Mouse (Mus musculus) ES-Bruce4 (cell line): Measurements from ENCODE around the gene Apold1. TPM values are rescaled to one million over a fixed set of nuclear protein-coding genes. Genes with fewer than 3 reads are reported as not detected.

Experiments
- H3K27ac ChIP-seq: 2 replicates; pipeline ENCODE4 v1.5.1; 2012; ENCODE audit warnings: low read length, inconsistent platforms; ENCODE audit not compliant: insufficient read depth
- H3K27me3 ChIP-seq: 2 replicates; pipeline ENCODE4 v1.6.1; 2012; ENCODE audit warnings: mild to moderate bottlenecking, low read length, inconsistent platforms; ENCODE audit not compliant: control insufficient read depth, poor library complexity, insufficient read depth, severe bottlenecking
- H3K36me3 ChIP-seq: 2 replicates; pipeline ENCODE4 v1.6.1; 2012; ENCODE audit warnings: inconsistent platforms, mild to moderate bottlenecking, low read length, moderate library complexity; ENCODE audit not compliant: control insufficient read depth, poor library complexity, insufficient read depth, severe bottlenecking
- H3K4me1 ChIP-seq: one replicate; pipeline ENCODE4 v1.8.1; 2011; ENCODE audit warnings: low read length; ENCODE audit not compliant: control insufficient read depth, insufficient read depth
- H3K4me3 ChIP-seq: 2 replicates; pipeline ENCODE4 v1.5.1; 2011; ENCODE audit warnings: low read depth, mild to moderate bottlenecking, low read length
- H3K9ac ChIP-seq: 2 replicates; pipeline ENCODE4 v1.6.1; 2012; ENCODE audit warnings: low read depth, mild to moderate bottlenecking, inconsistent platforms; ENCODE audit not compliant: poor library complexity, severe bottlenecking
- H3K9me3 ChIP-seq: replicated peaks from 2 replicates; pipeline ENCODE4 v1.6.1; 2012; ENCODE audit warnings: mild to moderate bottlenecking, low read length, inconsistent platforms; ENCODE audit not compliant: control insufficient read depth, poor library complexity, insufficient read depth, severe bottlenecking
- CTCF ChIP-seq: IDR thresholded peaks from one replicate; pipeline ENCODE4 v1.8.1; 2011; ENCODE audit warnings: low read depth, low read length
- EP300 ChIP-seq: IDR thresholded peaks from 2 replicates; pipeline ENCODE4 v1.6.1; 2011; ENCODE audit warnings: low read depth, low read length; ENCODE audit not compliant: insufficient read depth
- POLR2A ChIP-seq: IDR thresholded peaks from one replicate; pipeline ENCODE4 v1.8.1; 2011; ENCODE audit warnings: low read length; ENCODE audit not compliant: insufficient read depth
- polyA plus RNA-seq: library from polyadenylated mRNA; stranded (reverse); fragments of >200 nt; gene quantifications from 2 replicates; pipeline ENCODE4 v1.2.4, GENCODE M21; 2011; ENCODE audit warnings: low read depth; ENCODE audit not compliant: missing spikeins, insufficient read depth, insufficient read length

The Apold1 gene
- polyA plus RNA-seq, 1 experiment: 0.39 TPM

GRCm38 (mm10) chr6:134946054-134946453 lies 35.5 kb upstream of the Apold1 start:
- no peaks in the 10 kb centered on the region for H3K4me1 ChIP-seq
- H3K9me3 ChIP-seq: no peaks in the 10 kb centered on the region
- no peaks in the 10 kb centered on the region for H3K27me3 ChIP-seq
- no peaks in the 10 kb centered on the region for H3K36me3 ChIP-seq
- no peak overlapping the region for H3K27ac ChIP-seq
- 0 out of 2 replicates have a peak overlapping the region, but pooled peaks have one; percentile 5 for H3K9ac ChIP-seq
- TF ChIP-seq CTCF (no peak), POLR2A (no peak), EP300 (no peak)
- no peak overlapping the region for H3K4me3 ChIP-seq

GRCm38 (mm10) chr6:134946858-134947257 lies 34.7 kb upstream of the Apold1 start:
- no peaks in the 10 kb centered on the region for H3K27me3 ChIP-seq
- H3K9me3 ChIP-seq: no peaks in the 10 kb centered on the region
- no peaks in the 10 kb centered on the region for H3K36me3 ChIP-seq
- H3K27ac ChIP-seq: no peak overlapping the region
- H3K9ac ChIP-seq: no peak overlapping the region
- H3K4me1 ChIP-seq: peaks cover 2% of the 10 kb centered on the region
- TF ChIP-seq POLR2A (no peak), CTCF (no peak), EP300 (no peak)
- H3K4me3 ChIP-seq: no peak overlapping the region

GRCm38 (mm10) chr6:134947311-134948087 lies 34.0 kb upstream of the Apold1 start:
- no peak overlapping the region for H3K4me3 ChIP-seq
- H3K27ac ChIP-seq: no peak overlapping the region
- peak; percentile 42 for TF ChIP-seq CTCF
- TF ChIP-seq POLR2A: no peak
- H3K27me3 ChIP-seq: no peaks in the 10 kb centered on the region
- peaks cover 2% of the 10 kb centered on the region for H3K4me1 ChIP-seq
- H3K36me3 ChIP-seq: no peaks in the 10 kb centered on the region
- no peaks in the 10 kb centered on the region for H3K9me3 ChIP-seq
- H3K9ac ChIP-seq: peak overlapping the region; percentile 58

- Histone ChIP-seq H3K36me3 (no peaks in the 10 kb centered on the region), H3K4me3 (no peak overlapping the region), H3K27me3 (no peaks in the 10 kb centered on the region), H3K4me1 (peaks cover 2% of the 10 kb centered on the region), H3K27ac (no peak overlapping the region), H3K9ac (no peak overlapping the region), H3K9me3 (no peaks in the 10 kb centered on the region)
- TF ChIP-seq CTCF (no peak), EP300 (no peak), POLR2A (no peak)
Measured at GRCm38 (mm10) chr6:134948522-134949061, 32.9 kb upstream of the Apold1 start.

- no peaks in the 10 kb centered on the region for H3K36me3 ChIP-seq
- H3K9ac ChIP-seq: no peak overlapping the region
- no peak overlapping the region for H3K4me3 ChIP-seq
- TF ChIP-seq POLR2A: no peak
- no peak for TF ChIP-seq CTCF
- no peak for TF ChIP-seq EP300
- no peak overlapping the region for H3K27ac ChIP-seq
- no peaks in the 10 kb centered on the region for H3K9me3 ChIP-seq
- H3K4me1 ChIP-seq: peaks cover 2% of the 10 kb centered on the region
- no peaks in the 10 kb centered on the region for H3K27me3 ChIP-seq
Measured at GRCm38 (mm10) chr6:134949241-134949640, 32.3 kb upstream of the Apold1 start.

GRCm38 (mm10) chr6:134951364-134951763 lies 30.2 kb upstream of the Apold1 start:
- TF ChIP-seq CTCF (no peak), POLR2A (no peak), EP300 (no peak)
- Histone ChIP-seq H3K36me3 (no peaks in the 10 kb centered on the region), H3K4me1 (peaks cover 2% of the 10 kb centered on the region), H3K27me3 (no peaks in the 10 kb centered on the region), H3K27ac (no peak overlapping the region), H3K9ac (no peak overlapping the region), H3K4me3 (no peak overlapping the region), H3K9me3 (no peaks in the 10 kb centered on the region)
